Mouse (Mus musculus): ENCODE measurements around the gene Hdgfl3.

- TF ChIP-seq CTCF (conservative IDR thresholded peaks at IDR 0.05; ENCODE audit: low read length): no peak
- no peak for TF ChIP-seq NANOG (IDR thresholded peaks at IDR 0.05; ENCODE audit: borderline replicate concordance, low read length)
- no peak for TF ChIP-seq POU5F1 (IDR thresholded peaks at IDR 0.05; ENCODE audit: borderline replicate concordance, low read length)
Measured at GRCm38 (mm10) chr7:81842141-81842540, 92.1 kb downstream of the Hdgfl3 start.
